Mouse (Mus musculus) kidney, embryonic 16.5 days (tissue): ENCODE measurements around the gene Cenpp. TPM values are rescaled to one million over a fixed set of nuclear protein-coding genes. Genes with fewer than 3 reads are reported as not detected.

Source experiments
- ATAC-seq: fragments of 200-750 bp; cut with Nextera tagmentation; 2 replicates; pipeline ENCODE4 v1.8.0; 2017; ENCODE audit warnings: moderate TSS enrichment; ENCODE audit not compliant: low FRiP score, low TSS enrichment
- H3K27ac ChIP-seq: fragments of 300-500 bp; sonication (generic); 2 replicates; pipeline ENCODE4 v1.5.1; 2014; ENCODE audit warnings: low read length
- H3K27me3 ChIP-seq: fragments of 300-500 bp; sonication (generic); 2 replicates; pipeline ENCODE4 v1.6.1; 2014; ENCODE audit warnings: low read length, control low read depth, mixed read lengths; ENCODE audit not compliant: insufficient read depth
- H3K36me3 ChIP-seq: fragments of 300-500 bp; sonication (generic); 2 replicates; pipeline ENCODE4 v1.6.1; 2014; ENCODE audit warnings: low read length, control low read depth, mixed read lengths; ENCODE audit not compliant: insufficient read depth
- H3K4me1 ChIP-seq: fragments of 300-500 bp; sonication (generic); 2 replicates; pipeline ENCODE4 v1.6.1; 2014; ENCODE audit warnings: low read length, control low read depth, mixed read lengths; ENCODE audit not compliant: insufficient read depth
- H3K4me2 ChIP-seq: fragments of 300-500 bp; sonication (generic); replicated peaks from 2 replicates; pipeline ENCODE4 v1.6.1; 2014; ENCODE audit warnings: low read depth, low read length
- H3K4me3 ChIP-seq: fragments of 300-500 bp; sonication (generic); 2 replicates; pipeline ENCODE4 v1.5.1; 2014; ENCODE audit warnings: mild to moderate bottlenecking, low read length
- H3K9ac ChIP-seq: fragments of 300-500 bp; sonication (generic); replicated peaks from 2 replicates; pipeline ENCODE4 v1.6.1; 2014; ENCODE audit warnings: low read length
- H3K9me3 ChIP-seq: fragments of 300-500 bp; sonication (generic); 2 replicates; pipeline ENCODE4 v1.6.1; 2016; ENCODE audit warnings: low read length, control low read depth
- WGBS: fragments of 180-500 bp; shearing (Covaris S2); extraction: QIAGEN DNeasy Blood & Tissue Kit; methylation state at CpG from one replicate; pipeline ENCODE4 v1.1.7; 2014; 5-methylcytosine and 5-hydroxymethylcytosine counted together
- polyA plus RNA-seq: library from polyadenylated mRNA; unstranded; fragments of >200 nt; fragmentation: Nextera tagmentation; extraction: Ambion mirVana; gene quantifications from 2 replicates; pipeline ENCODE4 v1.2.1, GENCODE M21; 2015

Cenpp gene
- polyA plus RNA-seq, 1 experiment from 2014 or later = 26.2 TPM

DNA sequence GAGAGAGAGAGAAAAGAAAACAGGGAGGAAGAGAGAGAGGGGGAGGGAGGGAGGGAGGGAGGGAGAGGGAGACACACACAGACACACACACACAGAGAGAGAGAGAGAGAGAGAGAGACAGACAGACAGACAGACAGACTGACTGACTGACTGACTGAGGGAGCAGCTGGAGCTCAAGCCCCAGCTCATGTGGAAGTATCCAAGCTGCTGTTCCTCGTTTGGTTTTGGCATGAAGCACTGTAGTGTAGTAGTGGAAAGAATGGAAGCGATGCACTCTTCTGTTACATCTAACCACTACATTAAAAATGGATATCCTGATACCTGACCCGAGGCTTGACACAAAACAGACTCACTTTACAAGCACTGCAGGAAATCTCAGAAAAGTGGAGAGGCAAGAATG, 106.9 kb downstream of the Cenpp start:
- no peak overlapping the region for H3K4me2 ChIP-seq
- no peaks in the 10 kb centered on the region for H3K36me3 ChIP-seq
- no peaks in the 10 kb centered on the region for H3K9me3 ChIP-seq
- H3K27me3 ChIP-seq = no peaks in the 10 kb centered on the region
- no peak for ATAC-seq
- H3K9ac ChIP-seq = no peak overlapping the region
- H3K4me1 ChIP-seq = no peaks in the 10 kb centered on the region
- no peak overlapping the region for H3K4me3 ChIP-seq
- H3K27ac ChIP-seq = peak overlapping the region; percentile 66; the same call in 1 of the 2 replicates
- whole genome bisulfite sequencing = 55% methylated on average over 3 of the region's 3 CpGs

- no peak within 1 kb of the TSS for H3K4me2 ChIP-seq
- H3K36me3 ChIP-seq = no peaks in the 10 kb centered on the region
- peak within 1 kb of the TSS; percentile 11; the same call in 1 of the 2 replicates for H3K27ac ChIP-seq
- no peaks in the 10 kb centered on the region for H3K27me3 ChIP-seq
- no peaks in the 10 kb centered on the region for H3K4me1 ChIP-seq
- 62% methylated on average over 3 of the region's 3 CpGs for WGBS
- H3K9me3 ChIP-seq = no peaks in the 10 kb centered on the region
- no peak within 1 kb of the TSS for H3K4me3 ChIP-seq
- no peak within 1 kb of the TSS for H3K9ac ChIP-seq
- no peak for ATAC-seq
These were observed 108.3 kb downstream of the Cenpp start, which contains the start of gene Aspn for GRCm38 (mm10) chr13:49544279-49544678. Gene Aspn (plus strand): TSS chr13:49544443.

DNA sequence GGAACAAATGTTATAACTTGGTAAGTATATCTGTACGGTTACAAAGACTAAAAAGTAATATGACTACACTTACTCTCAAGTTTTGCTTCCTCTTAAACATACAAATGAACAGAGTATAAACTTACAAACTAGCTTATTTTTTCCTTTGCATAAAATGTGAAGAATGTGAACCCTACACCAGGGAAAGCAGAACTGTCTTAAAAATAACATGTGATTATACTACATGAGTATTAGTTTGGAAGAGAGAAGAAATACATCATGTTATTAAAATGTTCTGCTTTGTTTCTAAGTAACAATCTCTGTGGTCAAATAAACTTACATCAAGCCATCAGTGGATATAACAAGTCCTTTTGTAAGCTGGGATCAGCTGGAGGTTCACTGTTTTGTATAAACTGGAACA, 113.9 kb downstream of the Cenpp start:
- H3K27ac ChIP-seq = no peak overlapping the region
- WGBS = 88% methylated on average over 1 of the region's 1 CpGs
- no peak for ATAC-seq

DNA sequence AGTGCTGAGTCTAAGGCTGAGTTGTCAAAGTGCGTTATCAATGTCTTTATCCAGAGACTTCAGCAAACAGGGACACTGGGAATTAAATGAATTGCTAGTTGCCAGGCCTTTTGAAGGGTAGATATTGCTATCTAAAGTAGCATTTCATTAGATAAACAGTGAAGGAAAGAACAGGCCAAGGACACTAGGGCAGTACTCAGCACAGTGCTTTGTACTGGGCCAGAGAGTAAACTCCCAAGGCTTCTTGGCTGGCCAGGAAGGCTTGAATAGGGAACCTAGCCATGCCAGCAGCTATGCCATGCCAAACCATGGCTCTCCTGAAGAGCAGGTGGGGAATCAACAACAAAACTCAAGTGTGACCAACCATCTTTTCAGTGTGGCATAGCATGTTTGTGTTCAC, 115.6 kb downstream of the Cenpp start:
- no peak overlapping the region for H3K4me2 ChIP-seq
- 0 out of 2 replicates have a peak, but pooled peaks cover 4% of the 10 kb centered on the region for H3K4me1 ChIP-seq
- H3K27me3 ChIP-seq = no peaks in the 10 kb centered on the region
- ATAC-seq = no peak
- no peak overlapping the region for H3K9ac ChIP-seq
- H3K27ac ChIP-seq = no peak overlapping the region
- WGBS = 90% methylated on average over 1 of the region's 1 CpGs
- H3K36me3 ChIP-seq = no peaks in the 10 kb centered on the region
- no peaks in the 10 kb centered on the region for H3K9me3 ChIP-seq
- H3K4me3 ChIP-seq = no peak overlapping the region

More for the DNA sequence above, 113.9 kb downstream of the Cenpp start:
- Histone ChIP-seq H3K4me3 (no peak overlapping the region), H3K9me3 (no peaks in the 10 kb centered on the region), H3K36me3 (no peaks in the 10 kb centered on the region), H3K4me2 (no peak overlapping the region), H3K27me3 (no peaks in the 10 kb centered on the region), H3K4me1 (0 out of 2 replicates have a peak, but pooled peaks cover 4% of the 10 kb centered on the region), H3K9ac (no peak overlapping the region)

DNA sequence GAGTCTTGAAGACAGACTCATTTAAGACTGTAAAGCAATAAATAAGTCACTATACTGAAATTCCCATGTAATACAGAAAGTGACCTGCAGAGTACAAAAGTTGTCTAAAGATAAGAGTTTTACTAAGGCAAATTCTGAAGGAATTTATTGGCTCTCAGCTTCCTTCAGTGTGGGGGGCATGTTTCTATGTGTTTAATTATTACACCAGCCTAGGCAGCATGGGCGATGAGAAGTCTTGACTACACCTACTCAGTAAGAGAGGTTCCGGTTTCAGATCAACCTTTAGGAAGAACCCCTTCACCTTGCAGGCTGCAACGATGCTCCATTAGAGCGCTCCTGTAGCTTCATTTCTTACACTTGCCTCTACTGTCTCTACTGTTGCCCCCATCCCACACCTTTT, 121.9 kb downstream of the Cenpp start:
- H3K4me3 ChIP-seq = no peak overlapping the region
- 0 out of 2 replicates have a peak, but pooled peaks cover 4% of the 10 kb centered on the region for H3K4me1 ChIP-seq
- H3K4me2 ChIP-seq = no peak overlapping the region
- H3K27me3 ChIP-seq = no peaks in the 10 kb centered on the region
- 80% methylated on average over 4 of the region's 4 CpGs for WGBS
- H3K9ac ChIP-seq = no peak overlapping the region
- no peak overlapping the region for H3K27ac ChIP-seq
- no peaks in the 10 kb centered on the region for H3K36me3 ChIP-seq
- no peaks in the 10 kb centered on the region for H3K9me3 ChIP-seq
- ATAC-seq = no peak

- no peak overlapping the region for H3K4me3 ChIP-seq
- WGBS = 73% methylated on average over 2 of the region's 2 CpGs
- H3K27ac ChIP-seq = no peak overlapping the region
- no peaks in the 10 kb centered on the region for H3K9me3 ChIP-seq
- no peak overlapping the region for H3K9ac ChIP-seq
- no peak overlapping the region for H3K4me2 ChIP-seq
- no peak for ATAC-seq
- H3K36me3 ChIP-seq = no peaks in the 10 kb centered on the region
- no peaks in the 10 kb centered on the region for H3K27me3 ChIP-seq
- no peaks in the 10 kb centered on the region for H3K4me1 ChIP-seq
These were observed 126.3 kb downstream of the Cenpp start for GRCm38 (mm10) chr13:49526235-49526634.

DNA sequence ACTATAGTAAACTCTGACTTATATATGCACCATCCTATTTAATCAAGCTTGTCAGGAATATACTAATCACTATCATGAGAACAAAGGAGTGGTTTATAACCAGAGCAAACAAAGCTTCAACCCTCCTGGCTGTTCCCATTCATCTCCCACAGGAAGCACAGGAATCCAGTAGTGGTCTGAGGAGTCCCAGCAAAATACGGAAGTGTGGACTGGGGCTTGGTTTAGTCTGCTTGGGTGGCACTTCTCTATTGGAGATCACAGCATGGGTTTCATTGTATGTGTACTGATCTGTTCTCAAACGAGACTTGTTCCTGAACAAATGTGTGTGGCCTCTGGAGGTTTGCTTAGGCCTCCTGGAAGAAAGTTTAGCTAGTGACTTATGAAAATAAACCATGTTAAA, 133.8 kb downstream of the Cenpp start:
- no peak for ATAC-seq
- H3K27me3 ChIP-seq = no peaks in the 10 kb centered on the region
- H3K36me3 ChIP-seq = no peaks in the 10 kb centered on the region
- no peaks in the 10 kb centered on the region for H3K9me3 ChIP-seq
- no peak overlapping the region for H3K9ac ChIP-seq
- H3K4me2 ChIP-seq = no peak overlapping the region
- no peaks in the 10 kb centered on the region for H3K4me1 ChIP-seq
- H3K27ac ChIP-seq = no peak overlapping the region
- 48% methylated on average over 2 of the region's 2 CpGs for WGBS
- no peak overlapping the region for H3K4me3 ChIP-seq

DNA sequence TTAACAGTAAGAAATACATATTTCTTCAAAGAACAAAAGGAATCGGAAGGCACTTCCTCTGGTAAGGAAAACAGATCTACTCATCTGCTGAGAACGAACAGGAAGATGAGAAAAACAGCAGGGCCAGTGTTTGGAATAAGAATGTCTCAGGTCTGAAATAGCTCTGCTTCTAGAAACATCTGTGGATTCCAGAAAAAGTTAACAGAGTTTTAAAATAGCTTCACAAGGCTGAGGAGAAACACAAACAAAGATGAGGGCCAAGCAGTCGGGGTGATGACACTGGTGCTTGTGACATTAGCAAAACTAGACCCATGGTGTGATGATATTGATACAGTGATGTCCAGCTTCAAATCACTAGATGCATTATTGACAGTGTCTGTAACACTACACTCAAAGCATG, 145.4 kb downstream of the Cenpp start:
- Histone ChIP-seq H3K36me3 (no peaks in the 10 kb centered on the region), H3K9me3 (no peaks in the 10 kb centered on the region), H3K4me2 (no peak overlapping the region), H3K27ac (no peak overlapping the region), H3K9ac (no peak overlapping the region), H3K27me3 (no peaks in the 10 kb centered on the region), H3K4me3 (no peak overlapping the region), H3K4me1 (no peaks in the 10 kb centered on the region)
- no peak for ATAC-seq
- WGBS = 69% methylated on average over 3 of the region's 3 CpGs

DNA sequence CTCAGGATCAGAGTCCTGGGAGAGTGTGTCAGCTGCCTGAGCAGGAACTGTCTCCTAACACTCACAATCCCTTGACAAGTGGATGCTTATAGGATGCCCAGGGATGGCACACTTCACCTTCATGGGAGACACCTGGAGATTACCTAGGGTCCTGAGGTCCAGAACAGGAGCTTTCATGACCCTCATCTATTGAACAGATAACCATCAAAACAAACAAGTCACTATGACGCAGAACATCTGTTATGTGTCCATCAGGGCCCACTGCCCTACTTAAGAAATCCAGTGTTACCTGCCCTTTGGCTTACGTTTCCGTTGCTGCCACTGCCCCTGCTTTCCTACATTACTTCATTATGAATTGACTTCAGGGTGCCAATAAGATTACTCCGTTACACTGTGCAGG, 146.8 kb downstream of the Cenpp start:
- H3K4me1 ChIP-seq = no peaks in the 10 kb centered on the region

DNA sequence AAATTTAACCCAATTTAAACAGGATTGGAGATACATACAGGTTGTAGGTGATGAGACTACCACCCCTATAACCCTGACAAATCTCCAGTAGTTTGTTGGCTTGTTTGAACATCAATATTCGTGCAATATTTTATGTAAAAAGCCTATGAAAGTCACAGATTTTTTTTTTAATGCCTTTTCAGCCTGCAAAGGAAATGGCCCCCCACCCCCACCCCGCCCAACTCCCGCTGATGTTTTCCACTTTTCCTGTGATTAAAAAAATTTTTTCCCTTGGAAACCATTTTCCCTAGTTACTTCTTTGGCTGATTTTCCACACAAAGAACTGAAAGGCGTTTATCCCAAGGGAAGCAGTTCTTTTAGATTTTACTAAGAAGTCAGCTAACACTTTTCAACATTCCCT, 148.1 kb downstream of the Cenpp start, which contains the start of gene Ecm2:
TSS of gene Ecm2 (plus strand) at position 301 of the 400 bp plus-strand sequence.
- H3K4me3 ChIP-seq = no peak within 1 kb of the TSS
- no peak within 1 kb of the TSS for H3K4me2 ChIP-seq
- no peaks in the 10 kb centered on the region for H3K27me3 ChIP-seq
- no peaks in the 10 kb centered on the region for H3K4me1 ChIP-seq
- no peak within 1 kb of the TSS for H3K27ac ChIP-seq
- no peaks in the 10 kb centered on the region for H3K36me3 ChIP-seq
- ATAC-seq = no peak
- no peak within 1 kb of the TSS for H3K9ac ChIP-seq
- WGBS = 65% methylated on average over 4 of the region's 4 CpGs
- H3K9me3 ChIP-seq = no peaks in the 10 kb centered on the region

More for the DNA sequence above, 146.8 kb downstream of the Cenpp start:
- Histone ChIP-seq H3K4me2 (no peak overlapping the region), H3K9me3 (no peaks in the 10 kb centered on the region), H3K4me3 (no peak overlapping the region), H3K36me3 (no peaks in the 10 kb centered on the region), H3K9ac (no peak overlapping the region), H3K27ac (no peak overlapping the region), H3K27me3 (no peaks in the 10 kb centered on the region)
- WGBS = 88% methylated on average over 4 of the region's 4 CpGs
- ATAC-seq = no peak
